In genomic region chr12:107921566-107921965, GRCm38 (mm10) we compare ENCODE assay signal across 18 mouse cellular contexts.
A peak's percentile ranks its signal among the peaks of the same experiment; 100 is the strongest.
DNase-seq lines count a peak whose midpoint lies in the region; ATAC-seq and TF ChIP-seq lines count a peak whose summit lies in the region.
"Had no signal": no experiment of that assay in that cellular context is flagged by ENCODE, and none has a peak within 500 bp of the region (broad histone marks: within the 10 kb centered on the region; RNA-seq: fewer than 3 reads in every experiment).

No protein-coding gene starts in this region.

- 57% methylated on average over 7 of the region's 7 CpGs for WGBS in heart, embryonic 10.5 days
- 58% methylated on average over 7 of the region's 7 CpGs for WGBS in heart, embryonic 11.5 days (ENCODE audit: insufficient replicate concordance)
- 81% methylated on average over 7 of the region's 7 CpGs for whole genome bisulfite sequencing in forebrain, embryonic 13.5 days

- peaks cover 4% of the 10 kb centered on the region for H3K9me3 ChIP-seq in heart, embryonic 10.5 days
- no peaks in the 10 kb centered on the region for H3K9me3 ChIP-seq in heart, embryonic 11.5 days (replicated peaks; ENCODE audit: control insufficient read depth, low read length)
- H3K9me3 ChIP-seq in forebrain, embryonic 13.5 days (replicated peaks), result peaks cover 8% of the 10 kb centered on the region

- no peaks in the 10 kb centered on the region for H3K27me3 ChIP-seq in heart, embryonic 10.5 days (ENCODE audit: insufficient read depth, poor library complexity, severe bottlenecking)
- H3K27me3 ChIP-seq in heart, embryonic 11.5 days (ENCODE audit: control insufficient read depth, insufficient read depth, low read length), result no peaks in the 10 kb centered on the region
- no peaks in the 10 kb centered on the region for H3K27me3 ChIP-seq in forebrain, embryonic 13.5 days
- H3K27me3 ChIP-seq: limb, embryonic 15.5 days; megakaryocyte, embryonic 14.5 days had no signal

- peaks cover 9% of the 10 kb centered on the region for H3K36me3 ChIP-seq in heart, embryonic 10.5 days
- H3K36me3 ChIP-seq in heart, embryonic 11.5 days (ENCODE audit: control insufficient read depth, insufficient read depth, low read length), result peaks cover 8% of the 10 kb centered on the region
- peaks cover 11% of the 10 kb centered on the region for H3K36me3 ChIP-seq in forebrain, embryonic 13.5 days (ENCODE audit: poor library complexity, severe bottlenecking)

- no peak for TF ChIP-seq CTCF in layer of hippocampus, adult 2 months (conservative IDR thresholded peaks at IDR 0.05)

- H3K9ac ChIP-seq in heart, embryonic 11.5 days (ENCODE audit: low read depth, low read length), result no peak overlapping the region
- 0 out of 2 replicates have a peak overlapping the region, but pooled peaks have one; percentile 30 for H3K9ac ChIP-seq in forebrain, embryonic 13.5 days
- H3K9ac ChIP-seq: limb, embryonic 15.5 days had no signal

- peak overlapping the region; percentile 56; the same call in 1 of the 2 replicates for H3K27ac ChIP-seq in heart, embryonic 10.5 days
- H3K27ac ChIP-seq in heart, embryonic 11.5 days (ENCODE audit: low read depth, low read length), result no peak overlapping the region; the same call in 1 of the 2 replicates
- H3K27ac ChIP-seq in layer of hippocampus, adult 2 months, result peak overlapping the region; percentile 77
- H3K27ac ChIP-seq in forebrain, embryonic 13.5 days, result peak overlapping the region; percentile 59; the same call in 1 of the 2 replicates
- H3K27ac ChIP-seq: limb, embryonic 15.5 days; stomach, postnatal 0 days had no signal

- DNase-seq in heart, embryonic 10.5 days (ENCODE audit: low spot score), result no peak
- no peak for DNase-seq in layer of hippocampus, adult 2 months (ENCODE audit: low spot score in 2 of 2)
- no peak for DNase-seq in layer of hippocampus, adult 9-10 months (ENCODE audit: low spot score)
- DNase-seq in CD4-positive, CD25-positive, alpha-beta regulatory T cell, adult 2 months (ENCODE audit: low read depth, low spot score), result peak; percentile 67
- no peak for DNase-seq in lung, postnatal 10 days
- DNase-seq: adrenal gland, adult 2 months; cerebellum, adult 2 months; gastrocnemius, postnatal 14 days; layer of hippocampus, postnatal 36 days had no signal

- H3K4me3 ChIP-seq in heart, embryonic 10.5 days, result no peak overlapping the region
- H3K4me3 ChIP-seq in heart, embryonic 11.5 days (ENCODE audit: low read depth, low read length), result no peak overlapping the region
- no peak overlapping the region for H3K4me3 ChIP-seq in layer of hippocampus, adult 2 months
- H3K4me3 ChIP-seq in forebrain, embryonic 13.5 days, result no peak overlapping the region
- H3K4me3 ChIP-seq: erythroblast, embryonic 14.5 days; limb, embryonic 15.5 days had no signal

- peaks cover 52% of the 10 kb centered on the region for H3K4me1 ChIP-seq in heart, embryonic 10.5 days
- H3K4me1 ChIP-seq in heart, embryonic 11.5 days (ENCODE audit: control insufficient read depth, insufficient read depth, low read length), result peaks cover 36% of the 10 kb centered on the region
- peaks cover 69% of the 10 kb centered on the region for H3K4me1 ChIP-seq in forebrain, embryonic 13.5 days
- H3K4me1 ChIP-seq: megakaryocyte, embryonic 14.5 days had no signal

- no peak overlapping the region for H3K4me2 ChIP-seq in heart, embryonic 11.5 days
- H3K4me2 ChIP-seq in forebrain, embryonic 13.5 days, result no peak overlapping the region
- H3K4me2 ChIP-seq: limb, embryonic 15.5 days had no signal

- no peak for ATAC-seq in heart, embryonic 11.5 days (replicated peaks; ENCODE audit: insufficient number of reproducible peaks, low FRiP score, low TSS enrichment)
- no peak for ATAC-seq in forebrain, embryonic 13.5 days
- no peak for ATAC-seq in monocyte, adult 5-6 weeks (replicated peaks; ENCODE audit: insufficient number of reproducible peaks, low FRiP score, low TSS enrichment, poor library complexity, severe bottlenecking)
- ATAC-seq: intestine, embryonic 16.5 days; midbrain, embryonic 16.5 days had no signal
